Mouse (Mus musculus): Measurements from ENCODE around the gene Tmem138. TPM values are rescaled to one million over a fixed set of nuclear protein-coding genes. Genes with fewer than 3 reads are reported as not detected.
"Not testable (repeated sequence)": the region's sequence is repeated elsewhere in the genome, so short reads cannot be mapped to it uniquely, and the experiment has no call there.

Tmem138 gene
- polyA plus RNA-seq, 1 experiment, result 16.0 TPM

GRCm38 (mm10) chr19:10562351-10562750, 14.8 kb downstream of the Tmem138 start:
- H3K79me2 ChIP-seq (ENCODE audit: control insufficient read depth, insufficient read depth), result no peaks in the 10 kb centered on the region
- no peak overlapping the region for H3ac ChIP-seq (ENCODE audit: control insufficient read depth, insufficient read length)
- TF ChIP-seq REST (IDR thresholded peaks at IDR 0.05; ENCODE audit: insufficient read depth, insufficient read length), result no peak
- TF ChIP-seq MYOD1 (IDR thresholded peaks at IDR 0.05; ENCODE audit: control insufficient read depth in 1 of 3, insufficient read length in 2 of 3, low read depth in 2 of 3), result no peak
- TF ChIP-seq POLR2A (IDR thresholded peaks at IDR 0.05; ENCODE audit: insufficient read length, low read depth), result no peak
- TF ChIP-seq TCF3 (IDR thresholded peaks at IDR 0.05; ENCODE audit: insufficient read length, low read depth), result no peak
- TF ChIP-seq SRF (IDR thresholded peaks at IDR 0.05; ENCODE audit: control insufficient read depth, insufficient read length, low read depth), result no peak
- TF ChIP-seq E2F4 (IDR thresholded peaks at IDR 0.05; ENCODE audit: insufficient read depth), result no peak
- TF ChIP-seq MYOG (IDR thresholded peaks at IDR 0.05; ENCODE audit: control insufficient read depth in 1 of 3, insufficient read depth in 1 of 3, insufficient read length in 2 of 3, low read depth in 2 of 3), result no peak
- TF ChIP-seq CEBPB (IDR thresholded peaks at IDR 0.05; ENCODE audit: insufficient read depth, poor library complexity, severe bottlenecking), result no peak
- no peak for TF ChIP-seq USF1 (IDR thresholded peaks at IDR 0.05; ENCODE audit: low read depth)
- no peak for TF ChIP-seq TCF12 (IDR thresholded peaks at IDR 0.05; ENCODE audit: insufficient read depth, poor library complexity, severe bottlenecking)
- no peak for TF ChIP-seq MAX (IDR thresholded peaks at IDR 0.05; ENCODE audit: low read depth)
- no peak for TF ChIP-seq POLR2AphosphoS2 (IDR thresholded peaks at IDR 0.05; ENCODE audit: insufficient read length, low read depth)
- no peak overlapping the region for H3K4me3 ChIP-seq
- H3K36me3 ChIP-seq (ENCODE audit: control insufficient read depth, insufficient read depth), result no peaks in the 10 kb centered on the region
- H3K27me3 ChIP-seq (ENCODE audit: control insufficient read depth, insufficient read depth, insufficient read length), result no peaks in the 10 kb centered on the region
- peak overlapping the region; percentile 69 for H3K4me2 ChIP-seq (ENCODE audit: low read depth)

- Histone ChIP-seq H3K27me3 (ENCODE audit: control insufficient read depth, insufficient read depth, insufficient read length) (no peaks in the 10 kb centered on the region), H3K36me3 (ENCODE audit: control insufficient read depth, insufficient read depth) (no peaks in the 10 kb centered on the region), H3K4me2 (ENCODE audit: low read depth) (peak overlapping the region; percentile 69)
Observed at GRCm38 (mm10) chr19:10561558-10562314, 15.4 kb downstream of the Tmem138 start.

GRCm38 (mm10) chr19:10560108-10560507, 17.1 kb downstream of the Tmem138 start:
- TF ChIP-seq TCF12 (IDR thresholded peaks at IDR 0.05; ENCODE audit: insufficient read depth, poor library complexity, severe bottlenecking) (no peak), CEBPB (IDR thresholded peaks at IDR 0.05; ENCODE audit: insufficient read depth, poor library complexity, severe bottlenecking) (no peak), TCF3 (IDR thresholded peaks at IDR 0.05; ENCODE audit: insufficient read length, low read depth) (no peak), USF1 (IDR thresholded peaks at IDR 0.05; ENCODE audit: low read depth) (no peak), POLR2AphosphoS2 (IDR thresholded peaks at IDR 0.05; ENCODE audit: insufficient read length, low read depth) (no peak), SRF (IDR thresholded peaks at IDR 0.05; ENCODE audit: control insufficient read depth, insufficient read length, low read depth) (no peak), E2F4 (IDR thresholded peaks at IDR 0.05; ENCODE audit: insufficient read depth) (no peak), POLR2A (IDR thresholded peaks at IDR 0.05; ENCODE audit: insufficient read length, low read depth) (no peak), MYOG (IDR thresholded peaks at IDR 0.05; ENCODE audit: control insufficient read depth in 1 of 3, insufficient read depth in 1 of 3, insufficient read length in 2 of 3, low read depth in 2 of 3) (no peak), MYOD1 (IDR thresholded peaks at IDR 0.05; ENCODE audit: control insufficient read depth in 1 of 3, insufficient read length in 2 of 3, low read depth in 2 of 3) (no peak), MAX (IDR thresholded peaks at IDR 0.05; ENCODE audit: low read depth) (no peak), REST (IDR thresholded peaks at IDR 0.05; ENCODE audit: insufficient read depth, insufficient read length) (no peak)
- H3ac ChIP-seq (ENCODE audit: control insufficient read depth, insufficient read length), result no peak overlapping the region
- H3K4me2 ChIP-seq (ENCODE audit: low read depth), result no peak overlapping the region
- H3K4me3 ChIP-seq, result no peak overlapping the region
- H3K36me3 ChIP-seq (ENCODE audit: control insufficient read depth, insufficient read depth), result no peaks in the 10 kb centered on the region
- H3K27me3 ChIP-seq (ENCODE audit: control insufficient read depth, insufficient read depth, insufficient read length), result no peaks in the 10 kb centered on the region
- no peaks in the 10 kb centered on the region for H3K79me2 ChIP-seq (ENCODE audit: control insufficient read depth, insufficient read depth)

More at GRCm38 (mm10) chr19:10561558-10562314, 15.4 kb downstream of the Tmem138 start:
- no peak overlapping the region for H3ac ChIP-seq (ENCODE audit: control insufficient read depth, insufficient read length)
- no peak overlapping the region for H3K4me3 ChIP-seq
- TF ChIP-seq CEBPB (IDR thresholded peaks at IDR 0.05; ENCODE audit: insufficient read depth, poor library complexity, severe bottlenecking), result no peak
- peak in 2 of 3 experiments; percentile 39 to 56 for TF ChIP-seq MYOD1 (IDR thresholded peaks at IDR 0.05; ENCODE audit: control insufficient read depth in 1 of 3, insufficient read length in 2 of 3, low read depth in 2 of 3)
- H3K79me2 ChIP-seq (ENCODE audit: control insufficient read depth, insufficient read depth), result no peaks in the 10 kb centered on the region

- not testable (repeated sequence) for H3K36me3 ChIP-seq (ENCODE audit: control insufficient read depth, insufficient read depth); H3K79me2 ChIP-seq (ENCODE audit: control insufficient read depth, insufficient read depth); H3K27me3 ChIP-seq (ENCODE audit: control insufficient read depth, insufficient read depth, insufficient read length); H3ac ChIP-seq (ENCODE audit: control insufficient read depth, insufficient read length); H3K4me3 ChIP-seq; H3K4me2 ChIP-seq (ENCODE audit: low read depth)
Observed at GRCm38 (mm10) chr19:10557837-10558375, 19.3 kb downstream of the Tmem138 start.

- H3K79me2 ChIP-seq (ENCODE audit: control insufficient read depth, insufficient read depth), result no peaks in the 10 kb centered on the region
- no peak overlapping the region for H3K4me3 ChIP-seq
- H3K27me3 ChIP-seq (ENCODE audit: control insufficient read depth, insufficient read depth, insufficient read length), result no peaks in the 10 kb centered on the region
- no peaks in the 10 kb centered on the region for H3K36me3 ChIP-seq (ENCODE audit: control insufficient read depth, insufficient read depth)
- H3K4me2 ChIP-seq (ENCODE audit: low read depth), result no peak overlapping the region
- TF ChIP-seq MAX (IDR thresholded peaks at IDR 0.05; ENCODE audit: low read depth), result no peak
- TF ChIP-seq MYOD1 (IDR thresholded peaks at IDR 0.05; ENCODE audit: control insufficient read depth in 1 of 3, insufficient read length in 2 of 3, low read depth in 2 of 3), result no peak
- TF ChIP-seq USF1 (IDR thresholded peaks at IDR 0.05; ENCODE audit: low read depth), result no peak
- no peak for TF ChIP-seq REST (IDR thresholded peaks at IDR 0.05; ENCODE audit: insufficient read depth, insufficient read length)
- TF ChIP-seq TCF12 (IDR thresholded peaks at IDR 0.05; ENCODE audit: insufficient read depth, poor library complexity, severe bottlenecking), result no peak
- TF ChIP-seq TCF3 (IDR thresholded peaks at IDR 0.05; ENCODE audit: insufficient read length, low read depth), result no peak
- H3ac ChIP-seq (ENCODE audit: control insufficient read depth, insufficient read length), result no peak overlapping the region
Observed at GRCm38 (mm10) chr19:10557430-10557829, 19.7 kb downstream of the Tmem138 start.
